23 mouse cellular contexts compared by ENCODE assay signal in the genomic region with DNA sequence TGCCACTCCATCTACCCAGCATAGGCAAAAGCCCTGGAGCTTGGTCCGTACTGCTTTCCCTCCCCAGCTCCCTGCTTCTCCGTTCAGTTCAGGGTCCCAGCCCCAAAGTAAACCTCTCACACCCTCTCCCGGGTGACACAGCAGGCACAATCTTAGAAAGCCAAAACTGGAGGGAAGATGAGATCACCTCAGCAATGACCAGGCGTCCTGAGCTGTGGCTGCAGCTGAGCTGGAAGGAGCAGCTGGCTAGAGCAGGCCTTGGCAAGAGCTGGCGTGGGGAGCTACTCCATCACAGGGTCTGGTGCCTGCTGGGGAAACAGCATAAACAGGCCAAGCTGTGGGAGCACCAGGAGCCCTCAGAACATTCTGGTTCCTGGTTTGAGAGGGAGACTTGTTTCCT. TPM values are rescaled to one million over a fixed set of nuclear protein-coding genes. Genes with fewer than 3 reads are reported as not detected.
DNase-seq lines count a peak whose midpoint lies in the region; ATAC-seq and TF ChIP-seq lines count a peak whose summit lies in the region.
"Had no signal": no experiment of that assay in that cellular context is flagged by ENCODE, and none has a peak within 500 bp of the region (broad histone marks: within the 10 kb centered on the region; RNA-seq: fewer than 3 reads in every experiment).

No protein-coding gene starts in this region.

- peaks cover 40% of the 10 kb centered on the region for H3K4me1 ChIP-seq in heart, embryonic 10.5 days
- peaks cover 72% of the 10 kb centered on the region for H3K4me1 ChIP-seq in embryonic facial prominence, embryonic 10.5 days
- H3K4me1 ChIP-seq in stomach, postnatal 0 days (replicated peaks; ENCODE audit: control insufficient read depth, insufficient read depth) = no peaks in the 10 kb centered on the region

- TF ChIP-seq CTCF in stomach, postnatal 0 days (IDR thresholded peaks at IDR 0.05; ENCODE audit: low read depth) = no peak

- 56% methylated on average over 5 of the region's 5 CpGs for WGBS in heart, embryonic 10.5 days
- 74% methylated on average over 5 of the region's 5 CpGs for WGBS in embryonic facial prominence, embryonic 10.5 days
- 44% methylated on average over 5 of the region's 5 CpGs for WGBS in stomach, postnatal 0 days

- no peak for ATAC-seq in cerebellum, adult (ENCODE audit: insufficient number of reproducible peaks, low FRiP score, low TSS enrichment)
- no peak for ATAC-seq in stomach, postnatal 0 days (ENCODE audit: low FRiP score, low TSS enrichment)
- ATAC-seq: activated CD4-positive, CD25-positive, alpha-beta regulatory T cell, adult 4 months; forebrain, embryonic 15.5 days; hindbrain, embryonic 16.5 days; intestine, embryonic 16.5 days; liver, embryonic 12.5 days had no signal

- H3K27ac ChIP-seq in heart, embryonic 10.5 days = peak overlapping the region; percentile 49
- peak overlapping the region; percentile 24 for H3K27ac ChIP-seq in embryonic facial prominence, embryonic 10.5 days (replicated peaks)
- H3K27ac ChIP-seq in stomach, postnatal 0 days (replicated peaks) = no peak overlapping the region
- H3K27ac ChIP-seq: forebrain, embryonic 15.5 days; limb, embryonic 12.5 days; liver, embryonic 12.5 days; midbrain, embryonic 12.5 days had no signal

- H3K36me3 ChIP-seq in heart, embryonic 10.5 days = 0 out of 2 replicates have a peak, but pooled peaks cover 2% of the 10 kb centered on the region
- H3K36me3 ChIP-seq in embryonic facial prominence, embryonic 10.5 days (replicated peaks) = no peaks in the 10 kb centered on the region
- H3K36me3 ChIP-seq in stomach, postnatal 0 days (ENCODE audit: control insufficient read depth, insufficient read depth, low read length) = no peaks in the 10 kb centered on the region
- H3K36me3 ChIP-seq: forebrain, embryonic 15.5 days; G1E; limb, embryonic 12.5 days; liver, embryonic 12.5 days; midbrain, embryonic 12.5 days had no signal

- peak; percentile 45 to 60 for DNase-seq in cerebellum, postnatal 10 days
- no peak for DNase-seq in heart, embryonic 10.5 days (ENCODE audit: low spot score)
- DNase-seq in heart, adult 18-20 months = no peak
- DNase-seq in embryonic facial prominence, embryonic 10.5 days (ENCODE audit: low spot score) = no peak
- peak; percentile 23 for DNase-seq in stomach, postnatal 0 days (ENCODE audit: low spot score)
- DNase-seq in spleen, adult 18-20 months = no peak
- DNase-seq: cerebellum, adult 2 months; cerebellum, postnatal 36 days; embryo, embryonic 11 days; heart, postnatal 36 days; kidney, adult 9 months; kidney, postnatal 14 days; lung, adult 18-20 months had no signal

- H3K9me3 ChIP-seq in heart, embryonic 10.5 days = no peaks in the 10 kb centered on the region
- no peaks in the 10 kb centered on the region for H3K9me3 ChIP-seq in embryonic facial prominence, embryonic 10.5 days
- H3K9me3 ChIP-seq in stomach, postnatal 0 days (ENCODE audit: control insufficient read depth, low read length) = no peaks in the 10 kb centered on the region
- H3K9me3 ChIP-seq: forebrain, embryonic 15.5 days; limb, embryonic 12.5 days; liver, embryonic 12.5 days; midbrain, embryonic 12.5 days had no signal

- H3K9ac ChIP-seq in stomach, postnatal 0 days (ENCODE audit: low read length) = no peak overlapping the region
- H3K9ac ChIP-seq: forebrain, embryonic 15.5 days; limb, embryonic 12.5 days; liver, embryonic 12.5 days; midbrain, embryonic 12.5 days had no signal

- H3K4me2 ChIP-seq in stomach, postnatal 0 days (replicated peaks; ENCODE audit: low read depth) = no peak overlapping the region
- H3K4me2 ChIP-seq: forebrain, embryonic 15.5 days; limb, embryonic 12.5 days; liver, embryonic 12.5 days; midbrain, embryonic 12.5 days had no signal

- peaks cover 5% of the 10 kb centered on the region; the same call in 1 of the 2 replicates for H3K27me3 ChIP-seq in heart, embryonic 10.5 days (ENCODE audit: insufficient read depth, poor library complexity, severe bottlenecking)
- peaks cover 41% of the 10 kb centered on the region for H3K27me3 ChIP-seq in embryonic facial prominence, embryonic 10.5 days (replicated peaks; ENCODE audit: low read depth, poor library complexity, severe bottlenecking)
- H3K27me3 ChIP-seq in stomach, postnatal 0 days (ENCODE audit: control insufficient read depth, insufficient read depth, low read length) = no peaks in the 10 kb centered on the region
- H3K27me3 ChIP-seq: CH12.LX; forebrain, embryonic 15.5 days had no signal

- no peak overlapping the region for H3K4me3 ChIP-seq in heart, embryonic 10.5 days
- H3K4me3 ChIP-seq in embryonic facial prominence, embryonic 10.5 days = no peak overlapping the region
- H3K4me3 ChIP-seq in stomach, postnatal 0 days (ENCODE audit: low read depth, low read length) = no peak overlapping the region
- H3K4me3 ChIP-seq: forebrain, embryonic 15.5 days; limb, embryonic 12.5 days; liver, embryonic 12.5 days; midbrain, embryonic 12.5 days had no signal

- TF ChIP-seq EP300 in stomach, postnatal 0 days (optimal IDR thresholded peaks at IDR 0.05) = no peak

RNA-seq across cellular contexts. Expression of gene Pkdcc, which starts 4.6 kb away (rescaled TPM):
- 13.8 and 27.4 TPM in 2 replicates for polyA plus RNA-seq in heart, embryonic 10.5 days (2016; fragmentation: Nextera tagmentation; extraction: Ambion mirVana)
- total RNA-seq in heart, adult 18-20 months (2021) = 10 to 100 TPM; 43.1 to 57.1 TPM
- 15.1 and 17.5 TPM in 2 replicates for polyA plus RNA-seq in embryonic facial prominence, embryonic 10.5 days (2016; fragmentation: Nextera tagmentation; extraction: Ambion mirVana)
- polyA plus RNA-seq in stomach, postnatal 0 days (2015; fragmentation: Nextera tagmentation; extraction: Ambion mirVana) = 10.3 and 14.1 TPM in 2 replicates
- total RNA-seq: G1E had no signal
- polyA plus RNA-seq: G1E had no signal

Comparison
In these comparisons a context has a peak if more than half of its experiments do, and no peak if none do; other contexts are left out.
1. DNase-seq: peak in cerebellum, postnatal 10 days (2 of 2) and stomach, postnatal 0 days (single experiment); none in heart, embryonic 10.5 days (single experiment), heart, adult 18-20 months (0 of 2), embryonic facial prominence, embryonic 10.5 days (single experiment) and spleen, adult 18-20 months (0 of 2).